Mouse (Mus musculus) hindbrain, embryonic 13.5 days (tissue): ENCODE data around the gene Mgmt. TPM values are rescaled to one million over a fixed set of nuclear protein-coding genes. Genes with fewer than 3 reads are reported as not detected.
A peak's percentile ranks its signal among the peaks of the same experiment; 100 is the strongest.

Experiments
- ATAC-seq: fragments of 200-750 bp; cut with Nextera tagmentation; 2 replicates; pipeline ENCODE4 v1.8.0; 2017; ENCODE audit warnings: moderate TSS enrichment; ENCODE audit not compliant: low FRiP score
- H3K27ac ChIP-seq: fragments of 300-500 bp; sonication (generic); 2 replicates; pipeline ENCODE4 v1.5.1; 2015; ENCODE audit warnings: inconsistent platforms, mild to moderate bottlenecking, moderate library complexity
- H3K27me3 ChIP-seq: fragments of 300-500 bp; sonication (generic); 2 replicates; pipeline ENCODE4 v1.6.1; 2015; ENCODE audit warnings: mild to moderate bottlenecking, inconsistent platforms
- H3K36me3 ChIP-seq: fragments of 300-500 bp; sonication (generic); 2 replicates; pipeline ENCODE4 v1.6.1; 2015; ENCODE audit warnings: mild to moderate bottlenecking, inconsistent platforms
- H3K4me1 ChIP-seq: fragments of 300-500 bp; sonication (generic); replicated peaks from 2 replicates; pipeline ENCODE4 v1.6.1; 2015; ENCODE audit warnings: inconsistent platforms
- H3K4me2 ChIP-seq: fragments of 300-500 bp; sonication (generic); 2 replicates; pipeline ENCODE4 v1.6.1; 2015; ENCODE audit warnings: inconsistent platforms, mild to moderate bottlenecking, moderate library complexity
- H3K4me3 ChIP-seq: fragments of 300-500 bp; sonication (generic); 2 replicates; pipeline ENCODE4 v1.5.1; 2015; ENCODE audit warnings: mild to moderate bottlenecking, inconsistent platforms
- H3K9ac ChIP-seq: fragments of 300-500 bp; sonication (generic); 2 replicates; pipeline ENCODE4 v1.6.1; 2015; ENCODE audit warnings: mild to moderate bottlenecking, inconsistent platforms
- H3K9me3 ChIP-seq: fragments of 300-500 bp; sonication (generic); 2 replicates; pipeline ENCODE4 v1.6.1; 2016; ENCODE audit warnings: inconsistent platforms
- WGBS: fragments of 180-500 bp; shearing (Covaris S2); methylation state at CpG from one replicate; pipeline ENCODE4 v1.1.7; 2015; 5-methylcytosine and 5-hydroxymethylcytosine counted together
- polyA plus RNA-seq: library from polyadenylated mRNA; unstranded; fragments of >200 nt; fragmentation: Nextera tagmentation; extraction: Ambion mirVana; gene quantifications from 2 replicates; pipeline ENCODE4 v1.2.1, GENCODE M21; 2015

Mgmt gene
- polyA plus RNA-seq, 1 experiment from 2014 or later, result 1.8 TPM

DNA sequence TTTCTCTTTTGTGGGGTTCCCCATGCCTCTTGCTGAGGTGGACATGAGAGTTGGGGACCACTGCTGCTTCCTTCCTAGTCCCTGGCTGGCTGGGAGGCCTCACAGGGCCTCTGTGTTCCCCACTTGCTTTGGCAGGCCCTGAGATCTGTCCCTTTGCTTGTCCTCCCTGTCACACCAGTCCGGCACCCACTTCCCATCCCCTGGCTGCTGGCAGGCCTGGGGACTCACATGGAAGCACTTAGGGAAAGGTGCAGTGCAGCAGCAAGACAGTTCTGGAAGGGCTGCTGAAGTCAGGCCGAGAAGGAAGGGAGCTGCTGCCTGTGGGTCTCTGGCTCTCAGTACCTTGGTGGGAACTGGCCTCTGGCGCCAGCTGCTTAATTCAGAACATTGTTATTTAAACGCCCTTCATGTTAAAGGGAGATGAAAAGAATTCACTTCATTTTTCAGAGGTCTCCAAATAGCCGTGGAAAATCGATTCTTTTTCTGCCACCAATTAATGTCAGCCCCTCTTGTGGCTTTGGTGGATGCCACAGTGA lies 53.9 kb downstream of the Mgmt start:
- H3K4me2 ChIP-seq, result no peak overlapping the region
- no peak overlapping the region for H3K27ac ChIP-seq
- peaks cover 9% of the 10 kb centered on the region; the same call in 1 of the 2 replicates for H3K27me3 ChIP-seq
- peaks cover 18% of the 10 kb centered on the region for H3K4me1 ChIP-seq
- H3K9ac ChIP-seq, result no peak overlapping the region
- H3K4me3 ChIP-seq, result no peak overlapping the region
- no peaks in the 10 kb centered on the region for H3K9me3 ChIP-seq
- WGBS, result 29% methylated on average over 6 of the region's 6 CpGs
- ATAC-seq, result no peak
- H3K36me3 ChIP-seq, result no peaks in the 10 kb centered on the region

DNA sequence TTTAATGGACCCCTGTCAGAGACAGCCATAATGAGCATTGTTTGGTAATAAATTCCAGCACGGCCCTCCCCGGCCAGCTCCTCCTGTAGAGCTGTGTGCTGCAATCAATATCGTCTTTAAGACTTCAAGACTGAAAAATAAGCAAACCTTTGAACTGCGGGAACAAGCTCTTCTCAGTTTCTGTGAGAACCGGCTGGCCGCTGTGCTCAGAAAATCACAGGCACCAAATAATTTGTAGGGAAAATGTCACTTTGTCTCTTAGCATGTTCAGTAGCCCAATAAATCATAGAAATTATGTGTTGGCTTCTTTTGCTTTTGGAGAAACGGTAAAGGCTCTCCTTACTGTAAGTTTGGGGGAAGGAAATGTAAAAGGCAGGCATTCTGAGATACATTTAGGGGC lies 58.2 kb downstream of the Mgmt start:
- H3K4me2 ChIP-seq, result no peak overlapping the region
- 0 out of 2 replicates have a peak overlapping the region, but pooled peaks have one; percentile 2 for H3K27ac ChIP-seq
- no peaks in the 10 kb centered on the region for H3K36me3 ChIP-seq
- 36% methylated on average over 7 of the region's 7 CpGs for WGBS
- no peak for ATAC-seq
- H3K4me1 ChIP-seq, result peaks cover 25% of the 10 kb centered on the region
- H3K4me3 ChIP-seq, result no peak overlapping the region
- no peak overlapping the region for H3K9ac ChIP-seq
- 0 out of 2 replicates have a peak, but pooled peaks cover 3% of the 10 kb centered on the region for H3K27me3 ChIP-seq
- no peaks in the 10 kb centered on the region for H3K9me3 ChIP-seq

DNA sequence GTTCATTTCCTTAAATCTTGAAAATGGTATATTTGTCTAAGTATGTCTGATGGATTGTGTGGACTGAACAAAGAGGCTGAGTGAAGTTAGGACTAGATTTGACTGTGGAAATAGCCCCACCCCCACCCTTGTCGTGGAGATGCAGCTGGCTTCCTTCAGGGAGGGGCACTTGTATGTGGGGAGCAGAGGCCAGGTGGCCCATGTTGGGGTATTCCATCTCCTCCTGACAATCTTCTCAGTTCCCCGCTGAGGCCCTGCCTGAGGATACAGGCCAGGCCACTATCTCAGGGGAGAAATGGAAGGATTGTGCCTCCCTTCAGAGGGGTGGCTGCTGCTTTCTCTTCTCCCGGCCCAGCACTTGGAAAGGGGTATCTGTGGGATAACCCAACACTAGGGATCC lies 58.8 kb downstream of the Mgmt start:
- Histone ChIP-seq H3K9ac (0 out of 2 replicates have a peak overlapping the region, but pooled peaks have one; percentile 25), H3K27me3 (0 out of 2 replicates have a peak, but pooled peaks cover 3% of the 10 kb centered on the region), H3K4me3 (no peak overlapping the region), H3K4me1 (peaks cover 21% of the 10 kb centered on the region), H3K27ac (no peak overlapping the region), H3K9me3 (no peaks in the 10 kb centered on the region), H3K36me3 (no peaks in the 10 kb centered on the region), H3K4me2 (no peak overlapping the region)
- ATAC-seq, result no peak
- WGBS, result 27% methylated on average over 3 of the region's 3 CpGs

DNA sequence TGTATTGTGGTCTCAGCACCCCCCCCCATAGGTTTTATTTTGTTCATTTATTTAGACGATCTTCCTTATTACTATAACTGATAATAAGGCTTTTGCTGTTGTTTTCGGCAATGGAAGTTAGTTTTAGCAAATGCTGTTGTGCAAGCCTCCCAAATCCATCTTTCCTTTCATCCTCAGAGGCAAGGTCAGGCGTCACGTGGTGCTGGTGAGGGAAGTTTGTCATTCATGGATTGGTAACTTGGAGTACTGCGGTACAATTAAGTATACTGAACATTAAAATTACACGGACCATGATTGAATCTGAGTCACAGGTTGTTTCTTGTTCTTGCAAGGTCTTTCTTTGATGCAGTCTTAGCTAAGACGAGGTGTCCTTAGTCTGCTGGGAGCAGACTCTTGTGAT lies 77.9 kb downstream of the Mgmt start:
- H3K9me3 ChIP-seq, result no peaks in the 10 kb centered on the region
- WGBS, result 95% methylated on average over 7 of the region's 7 CpGs
- no peaks in the 10 kb centered on the region for H3K27me3 ChIP-seq
- H3K4me2 ChIP-seq, result no peak overlapping the region
- H3K4me3 ChIP-seq, result no peak overlapping the region
- no peak overlapping the region for H3K27ac ChIP-seq
- no peaks in the 10 kb centered on the region for H3K36me3 ChIP-seq
- no peak overlapping the region for H3K9ac ChIP-seq
- no peak for ATAC-seq
- H3K4me1 ChIP-seq, result peaks cover 7% of the 10 kb centered on the region

DNA sequence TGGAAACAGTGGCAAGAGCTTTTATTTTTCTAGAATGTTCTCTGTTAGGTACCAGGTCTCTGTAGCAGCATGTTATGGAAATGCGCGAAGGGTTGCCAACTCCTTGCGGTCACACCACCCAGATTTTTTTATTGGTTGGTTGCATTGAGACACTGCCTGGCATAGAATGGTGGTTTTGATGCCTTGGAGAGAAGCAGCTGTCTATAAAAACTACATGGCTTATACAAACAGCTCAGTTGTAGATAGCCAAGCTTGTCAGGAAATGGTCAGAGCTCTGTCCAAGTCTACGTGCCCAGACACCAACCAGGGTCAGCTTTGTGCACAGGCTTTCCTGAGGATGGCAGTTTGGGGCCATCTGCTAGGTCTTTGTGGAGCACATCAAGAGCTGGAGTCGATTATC lies 80.6 kb downstream of the Mgmt start:
- no peaks in the 10 kb centered on the region for H3K27me3 ChIP-seq
- H3K4me1 ChIP-seq, result peaks cover 5% of the 10 kb centered on the region
- ATAC-seq, result no peak
- WGBS, result 96% methylated on average over 5 of the region's 5 CpGs
- no peak overlapping the region for H3K27ac ChIP-seq
- H3K9ac ChIP-seq, result no peak overlapping the region
- no peak overlapping the region for H3K4me2 ChIP-seq
- H3K36me3 ChIP-seq, result no peaks in the 10 kb centered on the region
- no peak overlapping the region for H3K4me3 ChIP-seq
- H3K9me3 ChIP-seq, result no peaks in the 10 kb centered on the region

DNA sequence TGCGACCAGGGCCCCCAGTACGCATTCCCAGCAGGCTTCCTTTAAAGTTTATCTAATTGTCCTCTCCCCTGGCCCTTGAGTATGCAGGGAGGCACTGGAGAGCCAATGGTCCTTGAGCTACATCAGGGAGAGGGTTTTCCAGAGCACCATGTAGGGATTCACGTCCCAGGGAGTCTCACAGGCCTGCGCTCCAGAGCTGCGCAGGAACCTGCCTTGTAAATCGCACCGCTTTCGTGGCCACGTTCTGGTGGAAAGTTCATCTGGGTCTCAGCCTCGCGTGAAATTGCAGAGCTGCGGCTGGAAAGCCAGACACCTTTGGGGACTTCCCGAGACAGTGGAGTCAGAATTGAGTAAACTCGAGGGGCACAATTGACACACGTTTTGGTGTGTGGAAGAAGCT lies 103.0 kb downstream of the Mgmt start:
- ATAC-seq, result no peak
- Histone ChIP-seq H3K4me3 (no peak overlapping the region), H3K27ac (no peak overlapping the region), H3K4me2 (no peak overlapping the region), H3K9ac (no peak overlapping the region), H3K9me3 (no peaks in the 10 kb centered on the region), H3K27me3 (0 out of 2 replicates have a peak, but pooled peaks cover 3% of the 10 kb centered on the region), H3K36me3 (no peaks in the 10 kb centered on the region), H3K4me1 (peaks cover 23% of the 10 kb centered on the region)
- 88% methylated on average over 15 of the region's 15 CpGs for WGBS

DNA sequence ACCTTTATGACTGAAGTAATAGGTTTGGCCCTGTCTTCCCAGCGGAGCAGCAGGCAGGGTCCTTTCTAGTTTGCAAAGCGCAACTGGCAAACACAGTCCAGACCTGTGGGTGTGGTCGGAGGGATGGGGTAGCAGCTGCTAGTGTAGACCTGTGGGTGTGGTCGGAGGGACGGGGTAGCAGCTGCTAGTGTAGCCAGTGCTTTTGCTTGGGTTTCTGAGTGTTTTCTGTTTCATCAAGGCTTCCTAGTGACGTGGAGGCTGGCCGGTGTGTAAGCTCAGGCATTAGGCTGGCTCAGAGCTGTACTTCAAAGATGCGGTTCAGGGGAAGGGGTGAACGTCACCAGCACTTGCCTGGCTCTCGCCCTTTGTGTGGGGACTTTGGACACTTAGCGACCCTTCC lies 106.3 kb downstream of the Mgmt start:
- H3K36me3 ChIP-seq, result no peaks in the 10 kb centered on the region
- no peak overlapping the region for H3K4me3 ChIP-seq
- H3K9me3 ChIP-seq, result no peaks in the 10 kb centered on the region
- ATAC-seq, result no peak
- H3K4me1 ChIP-seq, result peaks cover 50% of the 10 kb centered on the region
- H3K27ac ChIP-seq, result no peak overlapping the region; the same call in 1 of the 2 replicates
- H3K4me2 ChIP-seq, result no peak overlapping the region
- WGBS, result 50% methylated on average over 11 of the region's 11 CpGs
- H3K27me3 ChIP-seq, result 0 out of 2 replicates have a peak, but pooled peaks cover 3% of the 10 kb centered on the region
- H3K9ac ChIP-seq, result no peak overlapping the region

DNA sequence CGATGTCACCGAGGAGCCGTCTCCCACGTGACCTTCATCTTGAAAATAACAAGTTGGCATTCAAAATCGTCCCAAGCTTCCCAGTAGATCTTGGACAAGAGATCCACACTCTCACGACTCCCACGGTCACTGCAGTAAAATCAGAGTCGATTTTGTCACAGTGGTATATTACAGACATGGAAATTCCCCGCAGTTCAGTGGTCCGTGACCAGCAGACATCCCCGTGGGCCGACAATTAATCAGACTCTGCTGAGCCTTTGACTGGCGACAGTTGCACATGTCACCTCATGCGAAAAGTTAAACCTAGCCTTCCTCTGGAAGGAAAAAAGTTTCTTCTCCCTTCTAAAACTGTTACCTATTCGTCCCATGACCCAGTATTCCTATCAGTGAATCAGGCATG lies 106.8 kb downstream of the Mgmt start:
- Histone ChIP-seq H3K4me1 (peaks cover 50% of the 10 kb centered on the region), H3K4me3 (no peak overlapping the region), H3K9ac (no peak overlapping the region), H3K27me3 (0 out of 2 replicates have a peak, but pooled peaks cover 3% of the 10 kb centered on the region), H3K9me3 (no peaks in the 10 kb centered on the region), H3K36me3 (no peaks in the 10 kb centered on the region), H3K4me2 (no peak overlapping the region), H3K27ac (peak overlapping the region; percentile 60; the same call in 1 of the 2 replicates)
- ATAC-seq, result no peak
- WGBS, result 47% methylated on average over 15 of the region's 15 CpGs

DNA sequence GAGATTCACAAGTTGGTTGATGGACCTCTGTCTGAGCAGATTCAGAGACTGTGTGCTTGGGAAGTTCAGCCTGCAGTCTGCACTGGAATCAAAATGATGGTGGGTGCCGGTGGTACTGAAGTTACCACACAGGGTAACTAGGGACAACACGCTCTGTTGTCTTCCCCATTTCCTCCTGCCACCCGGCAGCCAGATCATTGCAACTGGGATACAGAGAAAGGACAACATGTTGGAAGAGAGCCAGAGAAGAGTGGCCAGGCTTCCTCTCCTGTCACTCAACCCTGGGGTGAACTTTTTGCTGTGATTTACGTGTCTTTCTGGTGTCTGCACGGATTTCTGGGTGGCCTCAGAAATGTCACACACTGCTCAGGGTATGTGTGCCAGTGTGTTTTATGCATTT lies 107.4 kb downstream of the Mgmt start:
- H3K36me3 ChIP-seq, result no peaks in the 10 kb centered on the region
- 34% methylated on average over 5 of the region's 5 CpGs for WGBS
- H3K4me2 ChIP-seq, result no peak overlapping the region
- no peaks in the 10 kb centered on the region for H3K9me3 ChIP-seq
- H3K27ac ChIP-seq, result peak overlapping the region; percentile 60
- H3K9ac ChIP-seq, result no peak overlapping the region
- ATAC-seq, result no peak
- no peak overlapping the region for H3K4me3 ChIP-seq
- H3K4me1 ChIP-seq, result peaks cover 50% of the 10 kb centered on the region
- H3K27me3 ChIP-seq, result 0 out of 2 replicates have a peak, but pooled peaks cover 3% of the 10 kb centered on the region

DNA sequence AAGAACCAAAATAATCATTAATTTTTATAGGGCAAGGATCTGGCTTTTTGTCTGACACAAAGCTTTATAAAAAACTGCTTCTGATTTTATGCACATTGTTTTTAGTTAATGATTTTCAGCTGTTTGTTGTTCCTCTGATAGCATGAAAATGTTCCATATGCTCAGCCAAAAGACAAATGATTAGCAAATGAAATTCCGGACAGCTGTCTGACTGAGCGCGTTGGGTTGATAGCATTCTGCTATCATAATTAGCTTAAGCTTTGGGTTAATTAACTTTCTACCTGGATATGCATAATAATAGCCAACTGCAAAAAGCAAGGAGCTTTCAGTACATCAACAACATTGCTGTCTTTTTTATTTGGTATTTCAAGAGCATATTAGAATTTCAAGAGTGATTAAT lies 108.0 kb downstream of the Mgmt start:
- H3K4me3 ChIP-seq, result no peak overlapping the region
- no peaks in the 10 kb centered on the region for H3K9me3 ChIP-seq
- H3K4me2 ChIP-seq, result no peak overlapping the region
- peaks cover 52% of the 10 kb centered on the region for H3K4me1 ChIP-seq
- H3K9ac ChIP-seq, result no peak overlapping the region
- ATAC-seq, result no peak
- peak overlapping the region; percentile 60 for H3K27ac ChIP-seq
- 48% methylated on average over 3 of the region's 3 CpGs for WGBS
- H3K36me3 ChIP-seq, result no peaks in the 10 kb centered on the region
- H3K27me3 ChIP-seq, result 0 out of 2 replicates have a peak, but pooled peaks cover 3% of the 10 kb centered on the region

DNA sequence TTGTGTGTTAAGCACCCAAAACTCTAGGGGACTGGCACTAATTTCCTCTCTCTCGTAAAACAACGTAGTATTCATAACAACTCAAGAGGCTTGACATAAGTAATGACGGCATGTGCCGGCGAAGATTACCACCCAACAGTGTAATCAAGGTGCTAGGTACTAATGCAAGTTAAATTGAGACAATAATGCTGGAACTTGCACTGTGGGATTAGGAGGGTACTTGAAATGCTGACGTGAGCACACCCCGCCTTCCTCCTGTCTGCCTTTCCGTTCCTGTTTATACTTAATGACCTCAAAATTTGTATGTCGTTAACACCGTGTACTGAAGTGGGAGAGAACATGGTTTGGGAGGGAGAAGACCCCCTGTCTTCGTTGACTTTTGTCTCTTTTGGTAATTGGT lies 110.9 kb downstream of the Mgmt start:
- ATAC-seq, result 0 out of 2 replicates have a peak, but pooled peaks have one; percentile 44
- Histone ChIP-seq H3K4me2 (peak overlapping the region; percentile 18; the same call in 1 of the 2 replicates), H3K9me3 (no peaks in the 10 kb centered on the region), H3K9ac (no peak overlapping the region), H3K4me1 (peaks cover 58% of the 10 kb centered on the region), H3K27me3 (0 out of 2 replicates have a peak, but pooled peaks cover 10% of the 10 kb centered on the region), H3K36me3 (no peaks in the 10 kb centered on the region), H3K4me3 (no peak overlapping the region), H3K27ac (peak overlapping the region; percentile 70)
- 31% methylated on average over 11 of the region's 11 CpGs for WGBS

DNA sequence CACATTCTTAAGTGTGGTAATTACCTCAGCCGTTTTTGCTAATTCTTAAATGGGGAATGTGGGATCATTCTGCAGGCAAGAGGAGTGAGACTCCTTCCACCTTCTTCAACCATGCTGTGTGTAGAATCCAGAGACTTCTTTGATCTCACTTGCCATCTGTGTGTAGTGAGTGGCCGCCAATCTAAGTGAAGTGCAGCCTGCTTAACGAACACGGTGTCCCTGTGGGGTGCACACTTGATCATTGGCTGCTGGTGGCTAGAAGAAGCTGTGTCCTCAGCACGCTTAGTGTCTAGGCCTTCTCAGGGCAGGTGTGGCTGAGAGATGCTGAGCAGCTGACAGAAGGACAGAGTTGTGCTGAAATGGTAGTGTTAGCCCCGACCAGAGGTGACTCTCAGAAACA lies 113.9 kb downstream of the Mgmt start:
- no peak for ATAC-seq
- H3K9ac ChIP-seq, result no peak overlapping the region
- no peak overlapping the region for H3K4me3 ChIP-seq
- peaks cover 39% of the 10 kb centered on the region for H3K4me1 ChIP-seq
- WGBS, result 67% methylated on average over 6 of the region's 6 CpGs
- H3K27ac ChIP-seq, result no peak overlapping the region
- H3K4me2 ChIP-seq, result no peak overlapping the region
- H3K9me3 ChIP-seq, result no peaks in the 10 kb centered on the region
- H3K36me3 ChIP-seq, result no peaks in the 10 kb centered on the region
- H3K27me3 ChIP-seq, result 0 out of 2 replicates have a peak, but pooled peaks cover 14% of the 10 kb centered on the region

DNA sequence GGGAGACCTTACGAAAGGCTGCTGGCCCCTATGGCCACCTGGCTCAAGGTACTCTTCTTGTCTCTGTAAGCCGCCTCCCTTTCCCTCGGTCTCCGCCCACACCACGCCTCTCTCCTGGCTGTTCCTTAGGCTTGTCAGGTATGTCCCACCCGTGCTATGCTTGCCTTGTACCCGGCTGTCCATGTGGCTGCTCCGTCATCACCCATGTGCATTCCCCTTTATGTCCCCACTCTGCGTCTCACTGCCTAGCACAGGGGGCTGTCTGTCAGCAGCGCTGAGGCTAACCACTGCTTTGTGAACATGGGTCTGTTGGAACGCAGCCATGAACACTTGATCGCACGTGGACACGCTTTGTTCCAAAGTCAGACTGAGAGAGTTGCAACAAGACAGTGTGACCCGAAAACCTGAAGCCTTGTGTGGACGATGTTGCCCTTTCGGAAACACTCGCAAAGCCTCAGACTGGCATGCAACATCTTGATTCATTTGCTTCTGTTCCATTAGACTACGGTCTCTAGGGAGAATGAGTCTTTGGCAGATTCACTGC lies 115.4 kb downstream of the Mgmt start:
- Histone ChIP-seq H3K36me3 (no peaks in the 10 kb centered on the region), H3K27me3 (0 out of 2 replicates have a peak, but pooled peaks cover 14% of the 10 kb centered on the region), H3K27ac (no peak overlapping the region), H3K4me1 (peaks cover 27% of the 10 kb centered on the region), H3K4me2 (no peak overlapping the region), H3K4me3 (no peak overlapping the region), H3K9me3 (no peaks in the 10 kb centered on the region), H3K9ac (no peak overlapping the region)
- ATAC-seq, result no peak
- 72% methylated on average over 19 of the region's 19 CpGs for WGBS
